In genomic region chr6:34599171-34599570, GRCm38 (mm10) we compare ENCODE assay signal across 9 mouse cellular contexts. TPM values are rescaled to one million over a fixed set of nuclear protein-coding genes. Genes with fewer than 3 reads are reported as not detected.
DNase-seq lines count a peak whose midpoint lies in the region; ATAC-seq and TF ChIP-seq lines count a peak whose summit lies in the region.
"Had no signal": no experiment of that assay in that cellular context is flagged by ENCODE, and none has a peak within 500 bp of the region (broad histone marks: within the 10 kb centered on the region; RNA-seq: fewer than 3 reads in every experiment).

No protein-coding gene starts in this region.

- H3K27me3 ChIP-seq in lung, postnatal 0 days (replicated peaks; ENCODE audit: insufficient read depth, low read length): no peaks in the 10 kb centered on the region
- H3K27me3 ChIP-seq in limb, embryonic 11.5 days (ENCODE audit: control insufficient read depth, insufficient read depth, low read length): no peaks in the 10 kb centered on the region
- H3K27me3 ChIP-seq in small intestine, adult 2 months (ENCODE audit: control insufficient read depth, insufficient read depth, low read length): no peaks in the 10 kb centered on the region
- H3K27me3 ChIP-seq in thymus, adult 2 months (ENCODE audit: control insufficient read depth, insufficient read depth, low read length): no peaks in the 10 kb centered on the region; the same call in 1 of the 2 replicates

- DNase-seq in gastrocnemius, adult 2 months: no peak
- no peak for DNase-seq in gastrocnemius, adult 8-10 months (ENCODE audit: low spot score in 2 of 2)
- DNase-seq in lung, postnatal 0 days (ENCODE audit: low spot score): no peak
- no peak for DNase-seq in lung, postnatal 25 days (ENCODE audit: low spot score)
- no peak for DNase-seq in limb, embryonic 11.5 days (ENCODE audit: low spot score)
- DNase-seq in thymus, adult 2 months: no peak
- no peak for DNase-seq in adrenal gland, adult 8-10 months
- DNase-seq: kidney, adult 8-10 months had no signal

- ATAC-seq in lung, postnatal 0 days: no peak
- no peak for ATAC-seq in limb, embryonic 11.5 days (ENCODE audit: insufficient number of reproducible peaks, low FRiP score, low TSS enrichment, low read depth)

- H3K4me2 ChIP-seq in lung, postnatal 0 days (replicated peaks; ENCODE audit: low read depth, low read length): peak overlapping the region; percentile 60
- H3K4me2 ChIP-seq in limb, embryonic 11.5 days (ENCODE audit: low read depth, severe bottlenecking): peak overlapping the region; percentile 64

- no peaks in the 10 kb centered on the region for H3K36me3 ChIP-seq in lung, postnatal 0 days (ENCODE audit: insufficient read depth, low read length)
- H3K36me3 ChIP-seq in limb, embryonic 11.5 days (ENCODE audit: control insufficient read depth, insufficient read depth, low read length): no peaks in the 10 kb centered on the region
- H3K36me3 ChIP-seq in small intestine, adult 2 months (ENCODE audit: control insufficient read depth, insufficient read depth, low read length): no peaks in the 10 kb centered on the region
- H3K36me3 ChIP-seq in thymus, adult 2 months (ENCODE audit: control insufficient read depth, insufficient read depth, low read length): no peaks in the 10 kb centered on the region

- H3K9ac ChIP-seq in lung, postnatal 0 days (replicated peaks; ENCODE audit: low read depth): peak overlapping the region; percentile 48
- no peak overlapping the region; the same call in 1 of the 2 replicates for H3K9ac ChIP-seq in limb, embryonic 11.5 days (ENCODE audit: low read length)

- peak overlapping the region; percentile 75 for H3K4me3 ChIP-seq in gastrocnemius, adult 2 months
- peak overlapping the region; percentile 37 for H3K4me3 ChIP-seq in lung, postnatal 0 days (ENCODE audit: low read depth, low read length)
- peak overlapping the region; percentile 18; the same call in 1 of the 2 replicates for H3K4me3 ChIP-seq in limb, embryonic 11.5 days (ENCODE audit: low read depth, low read length)
- H3K4me3 ChIP-seq in small intestine, adult 2 months (ENCODE audit: low read depth, low read length): peak overlapping the region; percentile 29
- H3K4me3 ChIP-seq in thymus, adult 2 months (ENCODE audit: control insufficient read depth, insufficient read depth, low read length): no peak overlapping the region

- TF ChIP-seq EP300 in lung, postnatal 0 days (IDR thresholded peaks at IDR 0.05): no peak

- no peaks in the 10 kb centered on the region for H3K9me3 ChIP-seq in lung, postnatal 0 days (ENCODE audit: low read length)
- no peaks in the 10 kb centered on the region for H3K9me3 ChIP-seq in limb, embryonic 11.5 days (ENCODE audit: control insufficient read depth, low read length)

- no peak for TF ChIP-seq CTCF in gastrocnemius, adult 2 months (IDR thresholded peaks at IDR 0.05)
- TF ChIP-seq CTCF in lung, postnatal 0 days (IDR thresholded peaks at IDR 0.05): no peak
- no peak for TF ChIP-seq CTCF in small intestine, adult 2 months (IDR thresholded peaks at IDR 0.05; ENCODE audit: extremely low read depth, insufficient read length, insufficient replicate concordance, low read depth, low read length)
- TF ChIP-seq CTCF in thymus, adult 2 months (IDR thresholded peaks at IDR 0.05; ENCODE audit: borderline replicate concordance, control insufficient read depth, extremely low read depth, insufficient read depth, low read length, poor library complexity): no peak

- H3K4me1 ChIP-seq in lung, postnatal 0 days (ENCODE audit: insufficient read depth, low read depth, low read length): peaks cover 22% of the 10 kb centered on the region; the same call in 1 of the 2 replicates
- H3K4me1 ChIP-seq in limb, embryonic 11.5 days (ENCODE audit: control insufficient read depth, insufficient read depth, low read length): peaks cover 9% of the 10 kb centered on the region; the same call in 1 of the 2 replicates
- H3K4me1 ChIP-seq in small intestine, adult 2 months (ENCODE audit: control insufficient read depth, insufficient read depth, insufficient read length, low read length): no peaks in the 10 kb centered on the region
- no peaks in the 10 kb centered on the region for H3K4me1 ChIP-seq in thymus, adult 2 months (replicated peaks; ENCODE audit: control insufficient read depth, insufficient read depth, low read length)

- 23% methylated on average over 9 of the region's 9 CpGs for WGBS in lung, postnatal 0 days
- WGBS in limb, embryonic 11.5 days: 74% methylated on average over 9 of the region's 9 CpGs
- 61% methylated on average over 9 of the region's 9 CpGs for WGBS in small intestine, adult 2 months
- 75% methylated on average over 9 of the region's 9 CpGs for WGBS in thymus, adult 2 months

- intact Hi-C loops in gastrocnemius, adult 2 months (cut with DNase I): loop anchor here (5.0 kb wide), 1 partner anchor 52 kb away; no protein-coding TSS in a partner anchor

- no peak for TF ChIP-seq POLR2A in small intestine, adult 2 months (IDR thresholded peaks at IDR 0.05; ENCODE audit: low read depth, low read length)
- TF ChIP-seq POLR2A in thymus, adult 2 months (IDR thresholded peaks at IDR 0.05; ENCODE audit: control insufficient read depth, extremely low read depth, insufficient read depth, low read length, poor library complexity): no peak

- peak overlapping the region; percentile 83 for H3K27ac ChIP-seq in gastrocnemius, adult 2 months
- peak overlapping the region; percentile 68 for H3K27ac ChIP-seq in lung, postnatal 0 days (ENCODE audit: low read length)
- no peak overlapping the region for H3K27ac ChIP-seq in limb, embryonic 11.5 days (replicated peaks; ENCODE audit: low read depth, low read length)
- peak overlapping the region; percentile 27; the same call in 1 of the 2 replicates for H3K27ac ChIP-seq in small intestine, adult 2 months (ENCODE audit: insufficient read depth, low read depth, low read length)
- no peak overlapping the region for H3K27ac ChIP-seq in thymus, adult 2 months (ENCODE audit: control insufficient read depth, insufficient read depth, low read length)

RNA-seq across cellular contexts. Expression of gene Cald1, which starts 0.9 kb away (rescaled TPM):
- 10 to 100 TPM; 23.9 to 39.9 TPM for total RNA-seq in gastrocnemius, adult 2 months (2021)
- total RNA-seq in gastrocnemius, adult 8-10 months (2022): 10 to 100 TPM; 11.5 to 27.6 (median 19.1) TPM
- polyA plus RNA-seq in lung, postnatal 0 days (2015; fragmentation: Nextera tagmentation; extraction: Ambion mirVana): 249 and 273 TPM in 2 replicates
- polyA plus RNA-seq in limb, embryonic 11.5 days (2014; fragmentation: Nextera tagmentation; extraction: Ambion mirVana): 155 and 167 TPM in 2 replicates
- 4.2 and 5.6 TPM in 2 replicates for polyA plus RNA-seq in small intestine, adult 2 months (2012; rRNA removed)
- 3.4 and 4.4 TPM in 2 replicates for polyA plus RNA-seq in thymus, adult 2 months (2012; rRNA removed)
- 10 to 100 TPM; 62.2 to 88.3 (median 71.2) TPM for total RNA-seq in adrenal gland, adult 8-10 months (2022)

Comparison
In these comparisons a context has a peak if more than half of its experiments do, and no peak if none do; other contexts are left out.
1. H3K27ac ChIP-seq: peak in gastrocnemius, adult 2 months (single experiment), lung, postnatal 0 days (single experiment) and small intestine, adult 2 months (single experiment); none in limb, embryonic 11.5 days (single experiment) and thymus, adult 2 months (single experiment).
2. RNA of gene Cald1, which starts 0.9 kb away (polyA plus RNA-seq): 249 to 273 TPM in lung, postnatal 0 days and 155 to 167 TPM in limb, embryonic 11.5 days; 4.2 to 5.6 TPM in small intestine, adult 2 months and 3.4 to 4.4 TPM in thymus, adult 2 months; every median in the first group is over 10 times any median in the second.